Mouse (Mus musculus): ENCODE results near the gene Fbll1.

The Fbll1 gene

GRCm38 (mm10) chr11:35784002-35784401 lies 14.7 kb downstream of the Fbll1 start:
- DNase-seq (ENCODE audit: low read depth, low spot score), result no peak

GRCm38 (mm10) chr11:35783038-35783437 lies 15.6 kb downstream of the Fbll1 start:
- no peak for DNase-seq (ENCODE audit: low read depth, low spot score)

GRCm38 (mm10) chr11:35782444-35782843 lies 16.2 kb downstream of the Fbll1 start:
- no peak for DNase-seq (ENCODE audit: low read depth, low spot score)

GRCm38 (mm10) chr11:35780336-35780735 lies 18.3 kb downstream of the Fbll1 start:
- DNase-seq (ENCODE audit: low read depth, low spot score), result no peak

- no peak for DNase-seq (ENCODE audit: low read depth, low spot score)
Measured at GRCm38 (mm10) chr11:35776452-35776851, 22.2 kb downstream of the Fbll1 start.

- no peak for DNase-seq (ENCODE audit: low read depth, low spot score)
Measured at GRCm38 (mm10) chr11:35775606-35776005, 23.1 kb downstream of the Fbll1 start.

- DNase-seq (ENCODE audit: low read depth, low spot score), result no peak
Measured at GRCm38 (mm10) chr11:35770741-35771504, 27.8 kb downstream of the Fbll1 start.

- peak; percentile 50 for DNase-seq (ENCODE audit: low read depth, low spot score)
Measured at GRCm38 (mm10) chr11:35769746-35770437, 28.8 kb downstream of the Fbll1 start.

GRCm38 (mm10) chr11:35769188-35769745 lies 29.4 kb downstream of the Fbll1 start, which contains the start of gene Pank3:
Gene Pank3, plus strand, starts transcription at chr11:35769484.
- peak; percentile 99 for DNase-seq (ENCODE audit: low read depth, low spot score)

GRCm38 (mm10) chr11:35766845-35767244 lies 31.8 kb downstream of the Fbll1 start:
- DNase-seq (ENCODE audit: low read depth, low spot score), result no peak

- DNase-seq (ENCODE audit: low read depth, low spot score), result no peak
Measured at GRCm38 (mm10) chr11:35760627-35761003, 38.1 kb downstream of the Fbll1 start.

GRCm38 (mm10) chr11:35760001-35760626 lies 38.6 kb downstream of the Fbll1 start:
- DNase-seq (ENCODE audit: low read depth, low spot score), result no peak

- DNase-seq (ENCODE audit: low read depth, low spot score), result peak; percentile 27
Measured at GRCm38 (mm10) chr11:35756411-35757303, 42.0 kb downstream of the Fbll1 start.

GRCm38 (mm10) chr11:35755546-35755945 lies 43.1 kb downstream of the Fbll1 start:
- DNase-seq (ENCODE audit: low read depth, low spot score), result no peak

- DNase-seq (ENCODE audit: low read depth, low spot score), result no peak
Measured at GRCm38 (mm10) chr11:35754906-35755418, 43.7 kb downstream of the Fbll1 start.

GRCm38 (mm10) chr11:35750578-35750977 lies 48.1 kb downstream of the Fbll1 start:
- no peak for DNase-seq (ENCODE audit: low read depth, low spot score)
